Mouse (Mus musculus) embryo, embryonic 11 days (tissue): ENCODE results near the gene A030014E15Rik.
"Not testable (repeated sequence)": the region's sequence is repeated elsewhere in the genome, so short reads cannot be mapped to it uniquely, and the experiment has no call there.

Experiments used
- DNase-seq: peaks from one replicate; pipeline ENCODE4 v3.0.0-alpha.2; 2015

Gene A030014E15Rik

DNA sequence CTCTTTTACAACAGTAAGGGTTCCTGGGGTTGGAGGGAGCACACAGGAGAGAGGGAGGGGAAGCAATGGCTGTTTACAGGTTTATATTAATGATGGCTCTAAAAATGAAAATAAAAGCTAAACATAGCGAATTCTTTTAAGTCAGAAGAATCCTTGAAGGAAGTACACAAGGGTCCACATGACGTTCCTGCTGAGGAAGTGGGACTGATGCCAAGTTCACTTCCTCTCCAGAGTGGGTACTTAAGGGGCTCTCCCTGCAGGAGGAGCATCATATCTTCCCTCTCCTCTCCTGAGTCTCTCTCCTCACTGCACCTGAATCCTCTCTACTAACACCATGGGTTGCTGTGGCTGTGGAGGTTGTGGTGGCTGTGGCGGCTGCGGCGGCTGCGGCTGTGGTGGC lies at the start of gene A030014E15Rik:
Gene A030014E15Rik, plus strand, starts transcription at position 268 of the 400 bp plus-strand sequence.
- DNase-seq: no peak

DNA sequence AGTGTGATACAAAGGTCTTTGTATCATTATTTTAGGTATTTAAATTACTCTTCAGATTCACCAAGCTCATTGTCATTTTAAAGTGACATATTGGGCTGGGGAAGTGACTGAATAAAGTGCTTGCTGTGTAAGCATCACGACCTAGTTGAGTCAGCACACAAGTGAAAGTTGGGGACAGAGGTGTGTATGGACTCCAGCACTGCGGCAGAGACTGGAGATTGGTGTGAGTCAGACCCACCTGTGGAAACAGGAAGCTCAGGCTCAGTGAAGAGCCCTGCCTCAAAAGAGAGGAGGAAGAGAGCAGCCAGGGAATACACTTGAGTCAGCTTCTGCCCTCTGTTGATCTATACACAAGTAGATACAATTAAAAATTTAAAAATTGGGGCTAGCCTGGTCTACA lies 45.5 kb upstream of the A030014E15Rik start:
- no peak for DNase-seq

DNA sequence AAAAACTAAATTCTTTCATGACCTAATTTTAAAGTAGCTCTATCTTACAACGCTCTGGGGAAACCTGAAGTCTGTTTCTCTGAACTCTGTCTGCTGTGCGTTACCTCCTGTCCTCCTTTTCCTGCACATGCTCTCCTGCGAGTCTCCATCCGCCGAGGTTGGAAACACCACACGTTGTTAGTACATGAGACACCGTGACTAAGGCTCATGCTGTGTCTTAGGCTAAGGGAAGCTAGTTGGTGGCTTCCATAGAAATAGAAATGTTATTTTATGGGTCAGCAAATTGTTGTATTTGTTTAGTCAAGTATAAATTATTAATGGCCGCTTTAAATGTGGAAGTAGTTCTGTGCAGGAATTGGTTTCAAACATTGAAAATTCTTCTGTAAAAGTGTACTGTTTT lies 44.5 kb upstream of the A030014E15Rik start:
- no peak for DNase-seq

DNA sequence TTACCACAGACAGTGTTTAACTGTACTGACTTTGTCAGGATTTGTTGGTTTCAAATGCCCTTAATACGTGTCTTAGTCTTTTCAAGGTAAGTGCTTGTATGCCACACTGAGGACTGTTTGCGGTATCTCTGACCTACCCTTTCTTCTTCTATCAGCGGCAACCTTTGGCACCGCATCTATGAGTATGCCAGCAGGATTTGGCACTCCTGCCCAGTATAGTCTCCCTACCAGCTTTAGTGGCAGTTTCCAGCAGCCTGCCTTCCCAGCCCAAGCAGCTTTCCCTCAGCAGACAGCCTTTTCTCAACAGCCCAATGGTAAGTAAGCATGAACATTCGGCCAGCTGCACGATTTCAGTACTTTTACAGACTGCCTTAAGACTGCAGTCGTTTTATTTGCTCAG lies 31.4 kb upstream of the A030014E15Rik start:
- no peak for DNase-seq

DNA sequence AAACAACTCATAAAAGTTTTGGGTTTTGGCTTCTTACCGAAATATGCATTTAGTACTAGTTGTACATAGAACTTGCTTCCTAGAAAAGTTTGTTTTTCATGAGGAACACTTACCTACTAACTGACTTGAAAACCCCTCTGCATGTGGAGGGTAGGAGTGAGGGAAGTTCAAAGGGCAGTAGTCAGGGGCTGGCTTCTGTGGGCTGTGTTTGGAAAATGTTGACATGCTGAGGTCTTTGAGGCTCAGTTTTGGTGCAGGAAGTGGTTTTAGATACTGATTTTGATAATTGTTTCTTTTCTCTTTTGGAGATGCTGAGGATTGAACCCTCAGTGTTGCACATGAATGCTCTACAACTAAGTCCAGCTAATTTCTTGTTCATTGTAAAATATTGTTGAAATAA lies 24.1 kb upstream of the A030014E15Rik start:
- DNase-seq: no peak

DNA sequence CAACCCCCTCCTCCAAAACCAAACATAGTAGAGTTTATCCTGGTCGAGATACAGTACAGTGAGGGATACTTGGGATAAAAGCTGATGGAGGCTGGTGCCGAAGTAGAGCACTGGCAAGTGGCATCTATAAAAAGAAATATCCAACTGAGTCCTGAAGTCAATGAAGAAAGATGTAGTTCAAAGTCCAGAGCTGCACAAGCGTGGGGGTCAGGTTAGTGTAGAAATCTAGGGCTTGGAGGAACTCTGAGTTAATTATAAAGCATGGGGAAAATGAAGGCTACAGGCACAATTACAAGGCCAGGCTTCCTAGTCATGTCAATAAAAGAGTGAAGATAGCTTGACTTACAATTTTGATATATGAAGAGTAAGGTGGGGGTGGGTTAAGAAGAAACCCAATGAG lies 23.5 kb upstream of the A030014E15Rik start:
- no peak for DNase-seq

DNA sequence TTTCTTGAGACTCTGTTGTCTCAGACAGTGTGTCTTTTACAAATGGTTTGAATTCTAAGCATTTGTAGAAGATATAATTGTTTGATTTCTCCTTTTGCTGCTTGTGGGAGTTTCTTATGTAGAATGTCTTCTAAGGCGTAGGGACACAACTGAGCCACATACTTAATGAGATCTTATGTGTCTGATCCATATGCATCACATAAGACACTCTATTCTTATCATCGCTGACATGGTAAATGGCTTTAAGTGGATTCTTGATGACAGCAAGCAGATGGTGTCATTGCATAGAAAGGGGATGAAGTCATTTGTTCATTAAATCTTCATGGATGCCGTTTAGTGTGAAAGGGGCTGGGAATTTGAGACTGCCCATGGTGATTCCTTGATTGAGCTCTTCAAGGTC lies 18.8 kb upstream of the A030014E15Rik start:
- DNase-seq: no peak

DNA sequence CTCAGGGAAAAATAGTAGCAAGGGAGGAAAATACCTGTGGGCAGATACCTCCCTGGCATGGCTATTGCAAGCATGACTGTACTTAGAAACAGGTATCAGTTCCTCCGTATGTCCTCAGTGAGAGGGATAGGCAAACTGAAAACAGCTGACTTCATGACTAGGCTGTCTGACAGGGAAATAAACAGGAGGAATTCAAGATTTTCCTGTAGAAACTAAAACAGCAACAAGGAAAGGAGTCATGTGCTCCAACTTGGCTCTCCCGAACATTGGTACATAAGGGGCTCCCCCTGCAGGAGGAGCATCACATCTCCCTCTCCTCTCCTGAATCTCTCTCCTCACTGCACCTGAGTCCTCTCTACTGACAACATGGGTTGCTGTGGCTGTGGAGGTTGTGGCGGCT lies 11.7 kb upstream of the A030014E15Rik start, which contains the start of gene A030005L19Rik:
Gene A030005L19Rik, plus strand, starts transcription at position 301 of the 400 bp plus-strand sequence.
- DNase-seq: no peak

DNA sequence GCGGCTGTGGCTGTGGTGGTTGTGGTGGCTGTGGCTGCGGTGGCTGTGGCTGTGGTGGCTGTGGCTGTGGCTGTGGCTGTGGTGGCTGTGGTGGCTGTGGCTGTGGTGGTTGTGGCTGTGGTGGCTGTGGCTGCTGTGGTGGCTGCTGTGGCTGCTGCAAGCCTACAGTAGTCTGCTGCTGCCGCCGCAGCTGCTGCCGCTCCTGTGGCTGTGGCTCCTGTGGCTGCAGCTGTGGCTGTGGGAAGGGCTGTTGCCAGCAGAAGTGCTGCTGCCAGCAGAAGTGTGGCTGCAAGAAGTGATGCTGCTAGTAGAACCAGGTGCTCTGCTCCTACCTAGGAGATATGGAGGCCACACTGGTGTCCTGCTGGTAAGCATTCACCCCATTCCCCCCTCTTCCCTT lies 11.3 kb upstream of the A030014E15Rik start:
- DNase-seq: not testable (repeated sequence)

DNA sequence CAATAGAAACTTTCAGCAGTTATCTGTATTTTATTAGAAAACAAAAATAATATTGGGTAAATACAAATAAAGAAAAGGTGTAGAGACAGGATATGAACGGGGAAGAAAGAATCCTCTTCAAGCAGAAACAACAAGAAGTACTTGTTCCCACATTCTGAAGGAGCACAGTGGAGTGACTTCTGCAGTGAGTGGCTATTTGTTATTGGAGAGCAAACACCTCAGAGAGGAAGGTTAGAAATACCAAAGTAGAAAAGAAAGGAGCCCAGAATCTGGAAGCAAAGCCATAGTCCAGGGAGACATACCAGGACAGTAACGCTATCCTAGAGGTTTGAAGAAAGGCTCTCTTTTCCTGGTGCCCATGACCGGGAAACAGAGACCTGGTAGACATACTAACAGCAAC lies 5.8 kb downstream of the A030014E15Rik start:
- not testable (repeated sequence) for DNase-seq

DNA sequence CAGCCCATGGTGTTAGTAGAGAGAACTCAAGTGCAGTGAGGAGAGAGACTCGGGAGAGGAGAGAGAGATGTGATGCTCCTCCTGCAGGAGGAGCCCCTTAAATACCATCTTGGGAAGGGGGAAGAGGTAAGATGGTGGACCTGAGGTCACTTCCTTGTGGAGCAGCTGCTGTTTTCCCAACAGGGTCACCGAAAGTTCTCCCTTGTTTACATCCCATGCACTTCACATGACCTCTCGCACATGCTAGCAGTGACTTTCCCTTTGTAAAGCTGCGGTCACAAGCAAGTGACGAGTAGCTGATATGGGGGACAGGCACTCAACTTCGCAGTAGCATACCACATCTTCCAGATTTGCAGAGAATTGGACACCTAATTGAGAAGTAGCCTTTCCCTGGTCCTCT lies 6.6 kb downstream of the A030014E15Rik start, which contains the start of gene Gm6217:
Gene Gm6217, minus strand, starts transcription at position 74 of the 400 bp plus-strand sequence.
- not testable (repeated sequence) for DNase-seq

DNA sequence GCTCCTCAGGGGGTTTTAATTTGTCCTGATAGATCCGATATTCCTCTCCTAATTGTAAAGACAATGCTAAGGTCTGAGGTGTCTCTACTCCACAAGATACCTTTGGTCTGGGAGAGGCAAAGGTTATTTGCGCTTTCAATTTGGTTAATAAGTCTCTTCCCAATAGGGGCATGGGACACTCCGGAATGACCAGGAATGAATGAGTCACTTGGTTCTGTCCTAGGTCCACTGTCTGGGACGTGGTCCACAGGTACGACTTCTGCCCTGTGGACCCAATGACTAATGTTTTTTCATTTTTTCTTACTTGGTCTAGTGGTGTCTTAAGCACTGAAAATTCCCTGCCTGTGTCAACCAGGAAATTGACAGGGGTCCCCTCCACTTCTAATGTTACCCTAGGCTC lies 13.9 kb downstream of the A030014E15Rik start:
- DNase-seq: no peak

DNA sequence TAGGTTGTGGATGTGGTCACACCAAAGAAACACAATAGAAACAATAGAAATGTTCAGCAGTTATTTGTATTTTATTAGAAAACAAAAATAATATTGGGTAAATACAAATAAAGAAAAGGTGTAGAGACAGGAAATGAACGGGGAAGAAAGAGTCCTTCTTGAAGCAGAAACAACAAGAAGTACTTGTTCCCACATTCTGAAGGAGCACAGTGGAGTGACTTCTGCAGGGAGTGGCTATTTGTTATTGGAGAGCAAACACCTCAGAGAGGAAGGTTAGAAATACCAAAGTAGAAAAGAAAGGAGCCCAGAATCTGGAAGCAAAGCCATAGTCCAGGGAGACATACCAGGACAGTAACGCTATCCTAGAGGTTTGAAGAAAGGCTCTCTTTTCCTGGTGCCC lies 17.8 kb downstream of the A030014E15Rik start:
- not testable (repeated sequence) for DNase-seq

DNA sequence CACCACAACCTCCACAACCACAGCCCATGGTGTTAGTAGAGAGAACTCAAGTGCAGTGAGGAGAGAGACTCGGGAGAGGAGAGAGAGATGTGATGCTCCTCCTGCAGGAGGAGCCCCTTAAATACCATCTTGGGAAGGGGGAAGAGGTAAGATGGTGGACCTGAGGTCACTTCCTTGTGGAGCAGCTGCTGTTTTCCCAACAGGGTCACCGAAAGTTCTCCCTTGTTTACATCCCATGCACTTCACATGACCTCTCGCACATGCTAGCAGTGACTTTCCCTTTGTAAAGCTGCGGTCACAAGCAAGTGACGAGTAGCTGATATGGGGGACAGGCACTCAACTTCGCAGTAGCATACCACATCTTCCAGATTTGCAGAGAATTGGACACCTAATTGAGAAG lies 18.6 kb downstream of the A030014E15Rik start, which contains the start of gene A030003K21Rik:
Gene A030003K21Rik, minus strand, starts transcription at position 94 of the 400 bp plus-strand sequence.
- DNase-seq: not testable (repeated sequence)

DNA sequence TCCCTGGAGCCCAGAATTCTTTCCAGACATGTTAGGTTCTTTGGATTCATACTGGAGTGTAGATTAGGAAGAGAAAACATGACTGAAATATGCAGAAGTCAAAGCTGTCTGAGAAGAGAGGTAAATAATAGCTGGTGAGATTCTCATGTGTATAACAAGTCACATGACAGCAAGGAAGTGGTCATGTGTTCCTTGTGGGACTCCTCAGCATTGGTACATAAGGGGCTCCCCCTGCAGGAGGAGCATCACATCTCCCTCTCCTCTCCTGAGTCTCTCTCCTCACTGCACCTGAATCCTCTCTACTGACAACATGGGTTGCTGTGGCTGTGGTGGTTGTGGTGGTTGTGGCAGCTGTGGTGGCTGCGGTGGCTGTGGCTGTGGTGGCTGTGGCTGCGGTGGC lies 21.3 kb downstream of the A030014E15Rik start:
- DNase-seq: not testable (repeated sequence)

DNA sequence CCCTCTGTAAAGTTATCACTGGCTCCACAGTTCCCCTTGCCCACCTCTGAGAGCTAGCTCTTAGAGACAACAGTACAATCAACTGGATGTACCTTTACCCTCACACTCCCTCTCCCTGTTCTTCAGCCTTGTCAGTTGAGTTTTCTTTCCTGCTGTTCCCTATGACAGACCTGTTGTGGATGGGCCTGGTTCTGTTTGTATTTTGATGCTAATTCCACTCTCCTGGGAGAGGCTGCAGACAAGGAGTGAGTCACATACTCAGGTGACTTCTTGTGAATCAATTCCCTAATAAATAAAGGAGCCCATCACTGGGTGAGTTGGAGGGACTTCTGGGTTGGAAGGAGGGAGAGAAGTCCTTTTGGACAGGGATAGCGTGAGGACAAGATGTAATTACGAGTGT lies 23.9 kb downstream of the A030014E15Rik start:
- DNase-seq: no peak

DNA sequence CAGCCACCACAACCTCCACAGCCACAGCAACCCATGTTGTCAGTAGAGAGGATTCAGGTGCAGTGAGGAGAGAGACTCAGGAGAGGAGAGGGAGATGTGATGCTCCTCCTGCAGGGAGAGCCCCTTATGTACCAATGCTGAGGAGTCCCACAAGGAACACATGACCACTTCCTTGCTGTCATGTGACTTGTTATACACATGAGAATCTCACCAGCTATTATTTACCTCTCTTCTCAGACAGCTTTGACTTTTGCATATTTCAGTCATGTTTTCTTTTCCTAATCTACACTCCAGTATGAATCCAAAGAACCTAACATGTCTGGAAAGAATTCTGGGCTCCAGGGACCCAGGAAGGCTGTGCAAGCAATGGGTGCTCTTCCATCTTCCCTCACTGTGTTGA lies 31.2 kb downstream of the A030014E15Rik start, which contains the start of gene Gm7544:
Gene Gm7544, minus strand, starts transcription at position 101 of the 400 bp plus-strand sequence.
- DNase-seq: not testable (repeated sequence)

DNA sequence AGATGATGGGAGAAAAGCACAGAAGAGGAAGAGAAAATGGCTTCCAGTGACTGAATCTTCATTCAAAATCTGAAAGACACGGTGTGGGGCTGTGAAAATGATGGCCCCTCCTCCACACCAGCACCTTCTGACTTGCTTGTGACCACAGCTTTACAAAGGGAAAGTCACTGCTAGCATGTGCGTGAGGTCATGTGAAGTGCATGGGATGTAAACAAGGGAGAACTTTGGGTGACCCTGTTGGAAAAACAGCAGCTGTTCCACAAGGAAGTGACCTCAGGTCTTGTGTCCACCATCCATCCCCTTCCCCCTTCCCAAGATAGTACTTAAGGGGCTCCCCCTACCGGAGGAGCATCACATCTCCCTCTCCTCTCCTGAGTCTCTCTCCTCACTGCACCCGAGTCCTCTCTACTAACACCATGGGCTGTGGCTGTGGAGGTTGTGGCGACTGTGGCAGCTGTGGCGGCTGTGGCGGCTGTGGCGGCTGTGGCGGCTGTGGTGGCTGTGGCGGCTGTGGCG lies 35.2 kb downstream of the A030014E15Rik start, which contains the start of gene Gm47955:
Gene Gm47955, plus strand, starts transcription at position 417 of the 516 bp plus-strand sequence.
- DNase-seq: no peak

DNA sequence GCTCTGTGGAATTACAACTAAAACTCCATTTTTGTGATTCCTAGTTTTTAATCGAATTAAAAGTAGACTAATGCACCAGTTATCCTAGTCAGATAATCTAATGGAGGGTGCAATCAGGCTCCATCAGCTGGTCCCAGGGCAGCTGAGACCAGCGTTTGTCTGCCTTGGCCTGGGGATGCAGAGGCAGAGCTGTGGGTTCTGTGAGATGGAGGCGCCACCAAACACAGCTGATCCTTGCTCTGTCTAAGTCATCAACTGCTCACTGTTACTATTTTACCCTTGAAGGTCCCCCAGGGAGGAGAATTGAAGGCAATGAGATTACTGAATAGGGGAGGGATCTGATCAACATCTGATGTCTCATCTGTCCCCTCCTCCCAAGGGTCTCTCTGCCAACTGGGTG lies 41.7 kb downstream of the A030014E15Rik start:
- DNase-seq: peak; percentile 15

DNA sequence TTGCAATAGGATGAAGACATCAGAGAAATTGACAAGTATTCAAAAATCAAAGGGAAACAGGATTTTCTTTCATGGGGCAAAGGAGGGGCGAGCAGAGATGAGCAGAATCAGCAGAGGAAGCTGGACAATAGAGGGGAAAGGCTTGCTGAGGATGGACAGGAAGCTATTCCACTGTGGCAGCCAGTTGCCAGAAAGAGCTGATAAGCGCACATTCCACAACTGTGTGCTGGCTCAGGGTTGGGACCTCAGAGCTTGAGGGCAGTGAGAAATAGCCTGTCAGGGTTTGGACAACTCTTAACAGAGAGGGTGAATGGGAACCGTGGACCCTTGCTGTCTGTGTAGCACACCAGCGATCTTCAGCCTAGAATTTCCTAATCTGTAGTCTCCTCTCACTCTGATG lies 47.3 kb downstream of the A030014E15Rik start:
- peak; percentile 36 for DNase-seq

DNA sequence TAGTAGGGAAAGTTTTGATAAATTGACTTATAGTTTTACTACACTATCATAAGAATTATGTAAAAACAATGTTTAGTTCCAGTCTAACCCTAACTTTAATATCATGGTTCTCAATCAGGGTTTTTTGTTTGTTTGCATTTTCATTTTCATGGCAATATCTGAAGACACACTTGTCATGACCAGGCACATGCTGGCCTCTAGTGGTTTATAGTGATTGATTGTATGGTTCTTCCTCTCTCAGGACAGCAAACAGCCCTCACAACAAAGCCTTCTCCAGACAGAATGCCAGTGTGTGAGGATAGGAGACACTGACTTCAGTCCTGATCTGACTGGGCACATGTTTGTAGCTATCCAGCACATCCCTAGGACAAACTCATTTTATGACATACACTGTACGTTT lies 48.5 kb downstream of the A030014E15Rik start:
- DNase-seq: no peak

DNA sequence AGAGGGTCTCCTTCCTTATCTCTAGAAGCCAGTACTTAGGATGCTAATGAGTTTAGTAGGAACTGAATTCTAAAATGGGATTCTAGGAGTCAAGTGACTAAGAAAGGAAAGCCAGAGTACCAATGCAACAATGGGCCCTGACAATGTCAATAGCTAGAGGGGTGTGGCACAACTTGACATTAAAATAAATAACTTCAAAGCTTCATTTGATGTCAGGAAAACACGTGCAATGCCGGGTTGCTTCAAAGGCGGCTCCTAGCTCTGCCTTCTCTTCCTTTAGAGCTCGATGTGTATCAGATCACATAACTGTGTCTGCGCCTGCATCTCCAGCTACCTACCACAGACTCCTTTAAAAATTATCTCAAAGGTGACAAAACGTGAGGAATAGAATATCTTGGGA lies 49.2 kb downstream of the A030014E15Rik start:
- no peak for DNase-seq

DNA sequence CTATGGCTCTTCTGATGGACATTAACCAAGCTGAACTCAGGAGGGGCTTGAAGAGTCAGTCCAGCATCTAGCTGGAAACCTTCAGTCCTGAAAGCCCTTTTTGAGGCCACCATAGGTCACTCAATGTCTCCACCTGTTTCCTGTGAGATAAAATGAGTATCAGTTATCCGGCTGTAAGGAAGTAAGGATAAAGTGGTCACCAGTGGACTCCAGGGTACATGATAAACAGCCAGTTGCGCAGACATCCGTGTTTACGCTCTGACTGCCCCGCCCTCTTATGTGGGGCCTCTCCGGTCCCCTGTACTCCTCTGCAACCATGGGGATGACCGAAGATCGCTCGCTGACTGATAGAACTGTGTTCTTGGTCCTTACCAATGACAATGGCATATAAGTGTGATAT lies 49.6 kb downstream of the A030014E15Rik start:
- DNase-seq: peak; percentile 18
